Mouse (Mus musculus): ENCODE data around the gene Ccl6. TPM values are rescaled to one million over a fixed set of nuclear protein-coding genes. Genes with fewer than 3 reads are reported as not detected.

The Ccl6 gene
- total and polyA plus RNA-seq, 3 experiments, result 0.30 to 1.2 (median 0.93) TPM

GRCm38 (mm10) chr11:83603399-83603798 lies 10.5 kb upstream of the Ccl6 start:
- in situ Hi-C loops (cut with MboI; ENCODE audit: low pct_ligation_motif_present, low pct_unique_long_range_greater_than_20kb, low sequenced_read_pairs) (no loop called here), dilution Hi-C loops (cut with MboI; ENCODE audit: extremely low pct_ligation_motif_present, extremely low pct_unique_long_range_greater_than_20kb, low sequenced_read_pairs) (no loop called here)
- Histone ChIP-seq H3K4me2 (ENCODE audit: insufficient read depth, low read depth, poor library complexity, severe bottlenecking) (no peak overlapping the region), H3K27ac (ENCODE audit: insufficient read depth, low read depth) (no peak overlapping the region), H3K4me3 (replicated peaks in 1 of 3; ENCODE audit: low read depth in 2 of 3, low read length in 2 of 3, poor library complexity in 1 of 3) (no peak overlapping the region), H3K27me3 (replicated peaks) (peaks cover 1% of the 10 kb centered on the region), H3K4me1 (ENCODE audit: control insufficient read depth in 1 of 2, insufficient read depth in 2 of 2) (no peaks in the 10 kb centered on the region), H3K36me3 (replicated peaks in 1 of 2; ENCODE audit: control insufficient read depth in 1 of 2, insufficient read depth in 1 of 2, low read length in 1 of 2) (no peaks in the 10 kb centered on the region), H3K79me2 (replicated peaks; ENCODE audit: control insufficient read depth, extremely low read depth, insufficient read depth, poor library complexity, severe bottlenecking) (no peaks in the 10 kb centered on the region), H3K9me3 (replicated peaks; ENCODE audit: low read length) (no peaks in the 10 kb centered on the region), H3K9ac (ENCODE audit: insufficient read depth, low read depth) (no peak overlapping the region)
- DNase-seq (ENCODE audit: extremely low read depth), result no peak
- TF ChIP-seq SIN3A (IDR thresholded peaks at IDR 0.05; ENCODE audit: low read length) (no peak), EP300 (IDR thresholded peaks at IDR 0.05; ENCODE audit: low read length) (no peak), ZC3H11A (IDR thresholded peaks at IDR 0.05; ENCODE audit: low read depth, low read length) (no peak)

GRCm38 (mm10) chr11:83600576-83600975 lies 7.7 kb upstream of the Ccl6 start:
- dilution Hi-C loops (cut with MboI; ENCODE audit: extremely low pct_ligation_motif_present, extremely low pct_unique_long_range_greater_than_20kb, low sequenced_read_pairs) (no loop called here), in situ Hi-C loops (cut with MboI; ENCODE audit: low pct_ligation_motif_present, low pct_unique_long_range_greater_than_20kb, low sequenced_read_pairs) (no loop called here)
- no peak for DNase-seq (ENCODE audit: extremely low read depth)
- no peaks in the 10 kb centered on the region for H3K36me3 ChIP-seq (replicated peaks in 1 of 2; ENCODE audit: control insufficient read depth in 1 of 2, insufficient read depth in 1 of 2, low read length in 1 of 2)
- no peak overlapping the region for H3K27ac ChIP-seq (ENCODE audit: insufficient read depth, low read depth)
- no peak overlapping the region for H3K4me3 ChIP-seq (replicated peaks in 1 of 3; ENCODE audit: low read depth in 2 of 3, low read length in 2 of 3, poor library complexity in 1 of 3)
- no peak overlapping the region for H3K4me2 ChIP-seq (ENCODE audit: insufficient read depth, low read depth, poor library complexity, severe bottlenecking)
- no peak for TF ChIP-seq HCFC1 (IDR thresholded peaks at IDR 0.05; ENCODE audit: low read depth, low read length)
- no peak for TF ChIP-seq JUND (conservative IDR thresholded peaks at IDR 0.05; ENCODE audit: low read depth, low read length)
- TF ChIP-seq IRF4 (IDR thresholded peaks at IDR 0.05; ENCODE audit: low read depth, low read length), result no peak
- TF ChIP-seq USF2 (conservative IDR thresholded peaks at IDR 0.05; ENCODE audit: low read depth, low read length), result no peak
- no peak for TF ChIP-seq GABPA (IDR thresholded peaks at IDR 0.05; ENCODE audit: insufficient replicate concordance, low read depth, low read length)
- TF ChIP-seq MAZ (IDR thresholded peaks at IDR 0.05; ENCODE audit: low read depth, low read length), result no peak
- no peak for TF ChIP-seq JUN (IDR thresholded peaks at IDR 0.05; ENCODE audit: insufficient read depth, low read depth, low read length)
- TF ChIP-seq RCOR1 (conservative IDR thresholded peaks at IDR 0.05; ENCODE audit: low read depth, low read length), result no peak
- no peak for TF ChIP-seq UBTF (IDR thresholded peaks at IDR 0.05; ENCODE audit: low read depth, low read length)
- TF ChIP-seq ETS1 (conservative IDR thresholded peaks at IDR 0.05; ENCODE audit: low read depth, low read length), result no peak
- TF ChIP-seq PAX5 (IDR thresholded peaks at IDR 0.05; ENCODE audit: low read length), result no peak
- no peak for TF ChIP-seq MYC (IDR thresholded peaks at IDR 0.05; ENCODE audit: low read depth, low read length)
- TF ChIP-seq POLR2AphosphoS2 (IDR thresholded peaks at IDR 0.05; ENCODE audit: low read depth, low read length), result no peak
- no peaks in the 10 kb centered on the region for H3K27me3 ChIP-seq (replicated peaks)
- no peaks in the 10 kb centered on the region for H3K9me3 ChIP-seq (replicated peaks; ENCODE audit: low read length)
- H3K9ac ChIP-seq (ENCODE audit: insufficient read depth, low read depth), result no peak overlapping the region
- H3K79me2 ChIP-seq (replicated peaks; ENCODE audit: control insufficient read depth, extremely low read depth, insufficient read depth, poor library complexity, severe bottlenecking), result no peaks in the 10 kb centered on the region
- peaks cover 4 to 19% of the 10 kb centered on the region in 2 experiments for H3K4me1 ChIP-seq (ENCODE audit: control insufficient read depth in 1 of 2, insufficient read depth in 2 of 2)

Measured in CH12.LX (cell line).